Mouse (Mus musculus): ENCODE results near the gene Specc1.

Gene Specc1

GRCm38 (mm10) chr11:62107272-62107836, 150.8 kb downstream of the Specc1 start:
- no peak for DNase-seq

DNA sequence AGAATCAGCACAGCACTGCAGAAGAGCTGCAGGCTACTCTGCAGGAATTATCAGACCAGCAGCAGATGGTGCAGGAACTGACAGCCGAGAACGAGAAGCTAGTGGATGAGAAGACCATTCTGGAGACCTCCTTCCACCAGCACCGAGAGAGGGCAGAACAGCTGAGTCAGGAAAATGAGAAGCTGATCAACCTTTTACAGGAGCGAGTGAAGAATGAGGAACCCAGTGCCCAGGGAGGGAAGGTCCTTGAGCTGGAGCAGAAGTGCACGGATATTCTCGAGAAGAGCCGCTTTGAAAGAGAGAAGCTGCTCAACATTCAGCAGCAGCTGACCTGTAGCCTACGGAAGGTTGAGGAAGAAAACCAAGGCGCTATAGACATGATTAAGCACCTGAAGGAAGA, 162.0 kb downstream of the Specc1 start:
- DNase-seq = no peak

DNA sequence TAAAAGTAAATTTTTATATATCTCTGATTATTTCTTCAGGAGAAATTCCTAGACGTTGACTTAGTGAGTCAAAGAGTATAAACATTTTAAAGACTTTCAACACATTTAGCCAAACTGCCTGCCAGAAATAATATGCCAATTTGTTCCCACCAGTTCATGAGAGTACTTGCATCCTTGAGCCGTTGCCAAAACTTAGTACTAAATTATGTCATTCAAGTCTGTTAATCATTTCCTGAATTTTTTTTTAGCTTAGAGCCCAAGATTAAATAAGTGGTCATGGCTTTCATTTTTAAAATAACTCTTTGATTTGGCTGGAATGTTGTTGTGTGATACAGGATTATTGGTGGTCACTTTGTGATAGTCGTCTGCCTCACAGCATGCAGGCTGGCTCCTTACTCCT, 163.3 kb downstream of the Specc1 start:
- DNase-seq = peak in 1 of 2 experiments; percentile 11

DNA sequence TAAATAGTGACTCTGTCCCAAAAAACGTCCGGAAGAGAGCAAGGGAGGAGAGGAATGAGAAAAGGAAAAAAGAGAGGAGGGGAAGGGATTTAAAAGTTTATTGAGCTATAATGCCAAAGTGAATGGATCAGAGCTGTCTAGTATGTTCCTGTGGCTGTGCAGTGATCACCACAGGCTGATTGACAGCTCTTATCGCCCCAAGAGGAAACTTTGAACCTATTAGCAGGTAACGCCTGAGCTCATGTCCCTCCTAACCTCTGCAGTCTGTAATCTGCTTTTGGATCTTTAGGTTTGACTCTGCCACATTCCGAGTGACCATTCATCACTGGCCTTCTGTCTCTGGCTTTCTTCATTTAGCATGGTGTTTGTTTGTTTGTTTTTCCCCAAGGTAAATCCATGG, 164.8 kb downstream of the Specc1 start:
- no peak for DNase-seq

DNA sequence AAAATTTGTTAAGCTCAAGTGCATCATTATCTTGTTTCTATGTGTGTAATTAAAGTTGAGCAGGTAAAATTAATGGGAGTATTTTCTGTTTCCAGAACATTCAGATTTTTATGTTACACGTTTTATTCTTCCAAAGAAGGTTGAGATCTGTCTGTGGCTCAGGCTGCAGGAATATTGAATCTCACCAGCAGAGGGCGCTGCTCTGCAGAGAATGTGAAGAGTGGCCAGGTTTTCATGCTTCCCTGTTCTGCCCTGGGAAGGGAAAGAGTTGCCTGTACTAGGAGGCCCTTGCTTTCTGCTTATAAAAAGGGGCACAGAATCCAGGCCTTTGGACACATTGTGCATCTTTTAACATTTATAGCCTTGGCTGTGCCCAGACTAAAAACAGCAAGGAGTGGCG, 171.1 kb downstream of the Specc1 start:
- DNase-seq = peak; percentile 76 to 88

DNA sequence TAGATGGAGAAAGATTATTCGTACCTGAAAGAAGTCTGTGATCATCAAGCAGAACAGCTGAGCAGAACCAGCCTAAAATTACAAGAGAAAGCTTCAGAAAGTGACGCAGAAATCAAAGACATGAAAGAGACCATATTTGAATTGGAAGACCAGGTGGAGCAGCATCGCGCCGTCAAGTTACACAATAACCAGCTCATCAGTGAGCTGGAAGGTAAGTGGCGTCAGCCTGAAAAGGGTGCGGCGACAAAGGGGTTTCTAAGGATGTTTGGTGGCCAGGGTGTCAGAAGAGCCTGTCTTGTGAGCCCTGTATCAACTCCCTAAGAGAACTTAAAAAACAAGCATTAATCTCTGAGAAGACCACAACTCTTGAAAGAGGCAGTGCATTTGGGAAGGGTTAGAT, 171.6 kb downstream of the Specc1 start:
- DNase-seq = no peak

GRCm38 (mm10) chr11:62130191-62130590, 173.6 kb downstream of the Specc1 start:
- no peak for DNase-seq

GRCm38 (mm10) chr11:62130685-62131295, 174.2 kb downstream of the Specc1 start:
- DNase-seq = no peak

- DNase-seq = no peak
Observed at GRCm38 (mm10) chr11:62131601-62132000, 175.0 kb downstream of the Specc1 start.

DNA sequence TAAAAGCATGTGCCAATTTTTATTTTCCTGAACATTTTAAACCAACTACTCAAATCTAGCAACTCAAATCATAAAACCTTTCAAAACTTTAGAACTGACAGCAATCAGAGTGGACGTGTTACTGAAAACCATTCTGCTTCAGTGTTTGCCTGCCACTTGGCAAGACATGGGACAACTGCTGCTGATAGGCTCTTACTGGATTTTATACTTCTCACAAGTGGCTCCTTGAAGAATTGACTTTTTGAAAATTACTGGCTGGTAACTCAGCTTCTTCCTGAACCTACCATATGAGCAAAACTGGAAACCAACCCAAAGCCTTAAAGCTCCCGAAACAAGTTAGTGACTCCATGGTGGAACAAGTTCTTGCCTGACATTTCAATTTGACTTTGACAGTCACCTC, 177.6 kb downstream of the Specc1 start:
- no peak for DNase-seq

DNA sequence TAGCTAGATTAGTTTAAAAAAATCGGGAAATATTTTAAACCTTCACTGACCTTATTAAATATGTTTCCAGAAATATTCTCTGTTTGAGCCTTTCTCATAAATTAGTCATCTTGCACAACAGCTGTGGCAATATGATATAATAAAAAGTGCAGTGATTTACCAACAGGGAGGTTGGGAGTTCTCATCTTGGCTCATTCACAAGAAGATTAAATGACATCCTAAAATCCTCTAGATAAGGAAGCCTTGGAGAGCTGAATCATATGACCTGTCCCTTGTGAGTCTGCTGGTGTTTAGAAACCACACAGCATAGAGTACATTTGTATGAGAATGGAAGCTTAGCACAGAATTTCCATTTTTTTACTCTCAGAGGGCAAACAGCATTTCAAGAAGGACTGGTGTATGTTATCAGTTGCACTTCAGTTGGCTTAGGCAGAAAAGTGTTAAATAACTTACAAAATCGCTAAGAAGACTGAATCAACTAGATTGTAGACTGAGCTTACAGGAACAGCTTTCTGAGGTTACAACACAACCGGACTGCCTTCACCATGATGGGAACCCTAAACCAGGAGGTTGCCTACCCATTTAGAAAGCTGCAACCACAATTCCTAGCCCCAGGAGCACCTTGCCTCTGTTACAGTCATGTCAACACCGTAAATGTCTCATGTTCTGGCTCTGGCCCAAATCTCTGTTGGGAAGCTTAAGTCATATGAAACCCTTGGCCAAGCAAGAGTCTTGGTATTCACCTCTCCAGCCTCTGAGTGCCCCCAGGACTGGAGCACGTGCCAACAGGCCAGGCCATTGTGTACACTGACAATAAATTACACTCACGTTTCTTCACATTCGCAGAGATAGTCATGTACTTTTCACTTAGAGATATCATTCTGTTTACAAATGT, 188.9 kb downstream of the Specc1 start:
- DNase-seq = peak; percentile 31 to 50

DNA sequence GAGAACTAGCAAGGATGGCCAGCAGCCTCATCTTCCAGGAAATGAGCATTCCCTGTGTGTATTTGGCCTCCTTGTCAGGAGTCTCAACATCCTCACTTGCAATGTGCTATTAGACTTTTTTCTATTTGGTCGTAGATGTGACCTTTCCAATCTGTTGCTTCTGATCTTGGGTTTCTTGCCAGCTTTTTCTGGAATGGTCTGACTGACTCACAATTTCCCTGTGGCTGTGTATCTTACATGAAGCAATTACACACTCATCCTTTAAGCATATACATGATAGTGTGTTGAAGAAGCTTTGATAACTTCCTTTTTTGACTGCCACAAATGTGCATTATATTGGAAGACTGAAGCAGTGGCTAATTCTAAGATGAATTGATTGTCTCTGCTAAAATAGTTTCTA, 190.1 kb downstream of the Specc1 start:
- DNase-seq = no peak

DNA sequence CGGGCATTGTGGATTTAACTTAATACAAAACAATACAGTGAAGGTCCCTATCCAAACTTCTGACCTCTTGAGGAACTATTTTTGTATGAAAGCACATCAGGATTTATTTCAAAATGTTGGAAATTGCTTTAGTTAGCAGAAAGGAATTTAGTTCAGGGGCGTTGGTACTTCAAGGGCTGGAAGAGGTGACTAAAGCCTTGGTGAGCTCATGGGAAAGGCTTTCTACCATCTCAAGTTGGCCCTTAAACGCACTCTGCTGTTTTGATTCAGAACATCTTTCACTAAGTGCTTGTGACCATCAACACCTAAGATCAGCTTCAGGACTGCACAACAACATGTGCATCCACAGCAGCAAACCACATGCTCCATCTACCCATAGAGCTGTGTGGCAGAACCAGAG, 191.5 kb downstream of the Specc1 start:
- DNase-seq = no peak

DNA sequence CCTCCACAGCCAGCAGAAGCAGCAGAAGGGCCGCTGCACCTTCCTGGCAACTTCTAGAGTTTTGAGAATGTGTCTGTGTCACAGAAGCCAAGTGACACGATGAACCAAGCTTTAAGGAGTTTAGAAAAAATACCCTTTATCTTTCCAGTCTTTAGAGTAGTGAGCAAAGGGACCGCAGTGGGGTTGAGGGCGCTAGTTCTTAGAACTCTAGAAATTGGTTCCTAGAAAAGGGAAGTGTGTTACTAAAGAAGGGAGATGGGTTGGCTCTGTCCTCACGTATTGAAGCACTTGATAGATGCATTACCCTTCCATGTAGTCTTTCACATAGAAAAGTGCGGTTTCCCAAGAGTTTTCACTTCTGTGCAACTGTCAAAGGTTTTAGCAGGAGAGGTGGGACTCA, 191.9 kb downstream of the Specc1 start:
- no peak for DNase-seq

- DNase-seq = no peak
Observed at GRCm38 (mm10) chr11:62153057-62153456, 196.5 kb downstream of the Specc1 start.

DNA sequence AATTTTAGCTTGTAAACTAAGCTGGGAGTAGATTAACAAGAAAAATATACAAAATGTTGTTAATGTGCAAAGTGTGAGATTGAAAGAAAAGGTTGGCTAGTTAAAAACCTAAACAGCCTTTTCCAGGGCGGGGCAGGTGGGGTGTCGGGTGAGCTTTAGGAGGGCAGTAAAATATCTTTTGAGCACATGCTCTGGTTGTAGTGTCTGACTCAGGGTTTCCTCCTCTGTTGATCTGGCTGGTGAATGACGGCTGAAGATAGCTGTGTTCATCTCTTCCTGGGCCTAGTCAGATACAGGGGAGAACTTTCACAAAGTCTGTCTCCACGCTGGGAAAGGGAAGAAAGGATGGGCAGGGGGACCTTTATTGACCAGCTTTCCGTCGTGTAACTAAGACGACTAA, 203.2 kb downstream of the Specc1 start:
- DNase-seq = no peak

DNA sequence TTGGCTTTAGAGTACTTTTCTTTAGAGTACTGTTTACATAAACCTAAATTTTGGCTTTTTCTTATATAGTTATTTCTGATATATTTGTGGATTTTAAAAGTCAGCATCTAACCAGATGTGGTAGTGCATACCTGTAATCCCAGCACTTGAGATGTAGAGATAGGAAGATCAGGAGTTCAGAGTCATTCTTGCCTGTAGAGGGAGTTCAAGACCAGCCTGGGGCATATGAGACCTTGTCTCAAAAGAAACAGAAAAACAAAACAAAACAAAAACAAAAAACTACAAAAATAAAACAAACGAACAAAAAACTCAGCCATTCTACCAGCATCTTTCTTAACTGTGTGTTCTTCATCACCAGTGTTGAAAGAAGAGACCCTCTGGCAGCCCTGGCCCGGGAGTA, 204.9 kb downstream of the Specc1 start:
- DNase-seq = no peak

DNA sequence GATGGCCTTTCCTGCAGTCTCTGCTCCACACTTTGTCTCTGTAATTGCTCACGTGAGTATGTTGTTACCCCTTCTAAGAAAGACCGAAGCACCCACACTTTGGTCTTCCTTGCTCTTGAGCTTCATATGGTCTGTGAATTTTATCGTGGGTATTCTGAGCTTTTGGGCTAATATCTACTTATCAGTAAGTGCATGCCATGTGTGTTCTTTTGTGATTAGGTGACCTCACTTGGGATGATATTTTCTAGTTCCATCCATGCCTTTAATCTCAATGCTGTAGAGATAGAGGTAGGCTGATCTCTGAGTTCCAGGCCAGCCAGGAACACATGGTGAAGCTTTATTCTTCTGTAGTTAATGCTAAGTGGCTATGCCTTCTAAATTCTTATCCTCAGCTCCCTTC, 207.8 kb downstream of the Specc1 start:
- DNase-seq = no peak

- no peak for DNase-seq
Observed at GRCm38 (mm10) chr11:62166503-62166902, 209.9 kb downstream of the Specc1 start.

- no peak for DNase-seq
Observed at GRCm38 (mm10) chr11:62168146-62168545, 211.6 kb downstream of the Specc1 start.

DNA sequence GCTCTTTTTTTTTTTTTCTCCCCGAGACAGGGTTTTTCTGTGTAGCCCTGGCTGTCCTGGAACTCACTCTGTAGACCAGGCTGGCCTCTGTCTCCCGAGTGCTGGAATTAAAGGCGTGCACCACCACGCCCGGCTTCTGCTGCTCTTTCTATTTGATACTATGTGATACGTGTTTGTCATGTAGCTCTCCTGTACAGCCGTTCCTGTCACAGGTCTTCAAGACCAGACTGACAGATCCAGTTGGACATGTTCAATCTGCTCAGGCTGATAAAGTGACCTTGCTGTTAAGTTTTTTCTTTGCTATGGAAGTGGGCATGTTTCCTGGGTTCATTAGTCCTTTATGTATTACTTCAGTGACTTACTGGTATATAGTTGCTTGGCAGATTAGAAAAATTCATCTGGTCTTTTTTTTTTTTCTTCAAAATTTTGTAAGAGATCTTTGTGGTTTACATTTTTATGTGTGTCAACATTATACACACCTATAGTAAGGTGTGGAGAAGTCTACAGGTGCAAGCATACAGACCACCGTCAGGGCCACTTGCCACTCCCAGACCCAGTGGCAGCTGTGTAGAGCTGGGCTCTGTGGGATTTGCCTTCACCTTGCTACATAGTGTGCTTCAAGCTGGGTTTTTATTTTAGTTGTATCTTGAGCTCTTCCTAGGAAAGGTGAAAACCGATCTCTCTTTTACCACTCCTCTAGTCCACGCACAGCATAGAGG, 221.0 kb downstream of the Specc1 start:
- no peak for DNase-seq

GRCm38 (mm10) chr11:62180791-62181190, 224.2 kb downstream of the Specc1 start:
- DNase-seq = no peak

DNA sequence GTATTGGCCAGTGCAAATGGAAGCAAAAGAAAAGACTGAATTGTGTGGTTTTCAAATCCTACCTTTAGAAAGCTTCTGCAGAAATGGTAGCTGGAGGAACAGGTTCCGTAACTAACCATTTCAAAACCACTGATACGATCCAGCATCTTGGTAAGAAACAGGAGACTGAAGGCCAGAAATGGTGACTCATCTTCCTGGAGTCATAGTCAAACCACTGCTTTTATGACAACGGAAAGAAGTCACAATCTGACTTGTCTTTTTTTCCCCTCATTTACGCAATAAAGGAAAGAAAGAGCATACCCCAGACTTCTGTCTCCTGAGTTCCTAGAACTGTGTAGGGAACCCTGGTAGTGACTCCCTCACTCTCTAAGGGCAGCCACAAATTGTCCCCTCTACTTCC, 228.3 kb downstream of the Specc1 start:
- no peak for DNase-seq

- DNase-seq = no peak
Observed at GRCm38 (mm10) chr11:62187074-62187473, 230.5 kb downstream of the Specc1 start.

All from lung, postnatal 4 days (tissue).